Mouse (Mus musculus): ENCODE data around the gene Dact3. TPM values are rescaled to one million over a fixed set of nuclear protein-coding genes. Genes with fewer than 3 reads are reported as not detected.
A peak's percentile ranks its signal among the peaks of the same experiment; 100 is the strongest.

Dact3 gene
- polyA plus RNA-seq, 1 experiment from 2014 or later = 3.5 TPM

GRCm38 (mm10) chr7:16906889-16907559 is 31.9 kb downstream of the Dact3 start:
- H3K27ac ChIP-seq (ENCODE audit: low read depth, low read length) = no peak overlapping the region
- no peaks in the 10 kb centered on the region for H3K9me3 ChIP-seq (ENCODE audit: control insufficient read depth, low read length)
- no peak overlapping the region for H3K4me2 ChIP-seq (ENCODE audit: low read length)
- no peaks in the 10 kb centered on the region for H3K27me3 ChIP-seq (replicated peaks; ENCODE audit: control insufficient read depth, insufficient read depth, low read length)
- H3K36me3 ChIP-seq (ENCODE audit: control insufficient read depth, insufficient read depth, low read length) = no peaks in the 10 kb centered on the region
- ATAC-seq = no peak
- H3K4me1 ChIP-seq (ENCODE audit: control insufficient read depth, insufficient read depth, low read depth, low read length) = no peaks in the 10 kb centered on the region
- WGBS = 91% methylated on average over 41 of the region's 41 CpGs
- H3K4me3 ChIP-seq (ENCODE audit: low read length) = no peak overlapping the region
- H3K9ac ChIP-seq (ENCODE audit: low read depth, low read length) = no peak overlapping the region

- Histone ChIP-seq H3K27me3 (replicated peaks; ENCODE audit: control insufficient read depth, insufficient read depth, low read length) (no peaks in the 10 kb centered on the region), H3K4me2 (ENCODE audit: low read length) (no peak overlapping the region), H3K9me3 (ENCODE audit: control insufficient read depth, low read length) (no peaks in the 10 kb centered on the region), H3K9ac (ENCODE audit: low read depth, low read length) (no peak overlapping the region), H3K27ac (ENCODE audit: low read depth, low read length) (no peak overlapping the region), H3K4me3 (ENCODE audit: low read length) (no peak overlapping the region), H3K36me3 (ENCODE audit: control insufficient read depth, insufficient read depth, low read length) (no peaks in the 10 kb centered on the region), H3K4me1 (ENCODE audit: control insufficient read depth, insufficient read depth, low read depth, low read length) (no peaks in the 10 kb centered on the region)
- WGBS = 82% methylated on average over 7 of the region's 7 CpGs
- no peak for ATAC-seq
Measured at GRCm38 (mm10) chr7:16907842-16908241, 32.7 kb downstream of the Dact3 start.

GRCm38 (mm10) chr7:16908367-16908766 is 33.2 kb downstream of the Dact3 start:
- no peak overlapping the region for H3K4me2 ChIP-seq (ENCODE audit: low read length)
- H3K9ac ChIP-seq (ENCODE audit: low read depth, low read length) = no peak overlapping the region
- H3K36me3 ChIP-seq (ENCODE audit: control insufficient read depth, insufficient read depth, low read length) = no peaks in the 10 kb centered on the region
- H3K9me3 ChIP-seq (ENCODE audit: control insufficient read depth, low read length) = no peaks in the 10 kb centered on the region
- ATAC-seq = no peak
- no peak overlapping the region for H3K27ac ChIP-seq (ENCODE audit: low read depth, low read length)
- H3K27me3 ChIP-seq (replicated peaks; ENCODE audit: control insufficient read depth, insufficient read depth, low read length) = no peaks in the 10 kb centered on the region
- H3K4me3 ChIP-seq (ENCODE audit: low read length) = no peak overlapping the region
- no peaks in the 10 kb centered on the region for H3K4me1 ChIP-seq (ENCODE audit: control insufficient read depth, insufficient read depth, low read depth, low read length)
- 50% methylated on average over 11 of the region's 11 CpGs for WGBS

GRCm38 (mm10) chr7:16908859-16909258 is 33.7 kb downstream of the Dact3 start:
- H3K4me2 ChIP-seq (ENCODE audit: low read length) = no peak overlapping the region
- whole genome bisulfite sequencing = 63% methylated on average over 11 of the region's 11 CpGs

GRCm38 (mm10) chr7:16909909-16910308 is 34.8 kb downstream of the Dact3 start:
- no peak for ATAC-seq
- Histone ChIP-seq H3K4me2 (ENCODE audit: low read length) (no peak overlapping the region), H3K4me3 (ENCODE audit: low read length) (no peak overlapping the region), H3K27ac (ENCODE audit: low read depth, low read length) (no peak overlapping the region), H3K27me3 (replicated peaks; ENCODE audit: control insufficient read depth, insufficient read depth, low read length) (no peaks in the 10 kb centered on the region), H3K9me3 (ENCODE audit: control insufficient read depth, low read length) (no peaks in the 10 kb centered on the region), H3K9ac (ENCODE audit: low read depth, low read length) (no peak overlapping the region), H3K4me1 (ENCODE audit: control insufficient read depth, insufficient read depth, low read depth, low read length) (no peaks in the 10 kb centered on the region), H3K36me3 (ENCODE audit: control insufficient read depth, insufficient read depth, low read length) (peaks cover 6% of the 10 kb centered on the region)
- 51% methylated on average over 10 of the region's 10 CpGs for WGBS

More at GRCm38 (mm10) chr7:16908859-16909258, 33.7 kb downstream of the Dact3 start:
- H3K9me3 ChIP-seq (ENCODE audit: control insufficient read depth, low read length) = no peaks in the 10 kb centered on the region
- H3K27ac ChIP-seq (ENCODE audit: low read depth, low read length) = no peak overlapping the region
- no peaks in the 10 kb centered on the region for H3K36me3 ChIP-seq (ENCODE audit: control insufficient read depth, insufficient read depth, low read length)
- no peaks in the 10 kb centered on the region for H3K27me3 ChIP-seq (replicated peaks; ENCODE audit: control insufficient read depth, insufficient read depth, low read length)
- H3K4me1 ChIP-seq (ENCODE audit: control insufficient read depth, insufficient read depth, low read depth, low read length) = no peaks in the 10 kb centered on the region
- no peak for ATAC-seq
- H3K9ac ChIP-seq (ENCODE audit: low read depth, low read length) = 0 out of 2 replicates have a peak overlapping the region, but pooled peaks have one; percentile 3
- H3K4me3 ChIP-seq (ENCODE audit: low read length) = no peak overlapping the region

GRCm38 (mm10) chr7:16911904-16912303 is 36.8 kb downstream of the Dact3 start:
- Histone ChIP-seq H3K36me3 (ENCODE audit: control insufficient read depth, insufficient read depth, low read length) (peaks cover 20% of the 10 kb centered on the region), H3K27ac (ENCODE audit: low read depth, low read length) (no peak overlapping the region), H3K4me2 (ENCODE audit: low read length) (no peak overlapping the region), H3K9ac (ENCODE audit: low read depth, low read length) (no peak overlapping the region), H3K9me3 (ENCODE audit: control insufficient read depth, low read length) (no peaks in the 10 kb centered on the region), H3K4me1 (ENCODE audit: control insufficient read depth, insufficient read depth, low read depth, low read length) (no peaks in the 10 kb centered on the region), H3K4me3 (ENCODE audit: low read length) (no peak overlapping the region), H3K27me3 (replicated peaks; ENCODE audit: control insufficient read depth, insufficient read depth, low read length) (no peaks in the 10 kb centered on the region)
- WGBS = 91% methylated on average over 3 of the region's 3 CpGs
- no peak for ATAC-seq

- no peaks in the 10 kb centered on the region for H3K4me1 ChIP-seq (ENCODE audit: control insufficient read depth, insufficient read depth, low read depth, low read length)
- WGBS = 49% methylated on average over 6 of the region's 6 CpGs
- no peak overlapping the region for H3K27ac ChIP-seq (ENCODE audit: low read depth, low read length)
- H3K9me3 ChIP-seq (ENCODE audit: control insufficient read depth, low read length) = no peaks in the 10 kb centered on the region
- H3K4me2 ChIP-seq (ENCODE audit: low read length) = no peak overlapping the region
- peaks cover 24% of the 10 kb centered on the region for H3K36me3 ChIP-seq (ENCODE audit: control insufficient read depth, insufficient read depth, low read length)
- no peak for ATAC-seq
- no peak overlapping the region for H3K9ac ChIP-seq (ENCODE audit: low read depth, low read length)
- H3K27me3 ChIP-seq (replicated peaks; ENCODE audit: control insufficient read depth, insufficient read depth, low read length) = no peaks in the 10 kb centered on the region
- no peak overlapping the region for H3K4me3 ChIP-seq (ENCODE audit: low read length)
Measured at GRCm38 (mm10) chr7:16912360-16912759, 37.2 kb downstream of the Dact3 start.

- WGBS = 31% methylated on average over 10 of the region's 10 CpGs
- H3K4me1 ChIP-seq (ENCODE audit: control insufficient read depth, insufficient read depth, low read depth, low read length) = peaks cover 12% of the 10 kb centered on the region
- no peak overlapping the region for H3K9ac ChIP-seq (ENCODE audit: low read depth, low read length)
- H3K4me2 ChIP-seq (ENCODE audit: low read length) = no peak overlapping the region
- peaks cover 40% of the 10 kb centered on the region for H3K36me3 ChIP-seq (ENCODE audit: control insufficient read depth, insufficient read depth, low read length)
- H3K27me3 ChIP-seq (replicated peaks; ENCODE audit: control insufficient read depth, insufficient read depth, low read length) = no peaks in the 10 kb centered on the region
- H3K27ac ChIP-seq (ENCODE audit: low read depth, low read length) = peak overlapping the region; percentile 1; the same call in 1 of the 2 replicates
- H3K9me3 ChIP-seq (ENCODE audit: control insufficient read depth, low read length) = no peaks in the 10 kb centered on the region
- peak; percentile 58 for ATAC-seq
- no peak overlapping the region for H3K4me3 ChIP-seq (ENCODE audit: low read length)
Measured at GRCm38 (mm10) chr7:16913806-16914452, 38.8 kb downstream of the Dact3 start.

GRCm38 (mm10) chr7:16914453-16915343 is 39.6 kb downstream of the Dact3 start:
- Histone ChIP-seq H3K4me3 (ENCODE audit: low read length) (no peak overlapping the region), H3K4me2 (ENCODE audit: low read length) (no peak overlapping the region), H3K4me1 (ENCODE audit: control insufficient read depth, insufficient read depth, low read depth, low read length) (peaks cover 19% of the 10 kb centered on the region), H3K9me3 (ENCODE audit: control insufficient read depth, low read length) (no peaks in the 10 kb centered on the region), H3K9ac (ENCODE audit: low read depth, low read length) (no peak overlapping the region), H3K27me3 (replicated peaks; ENCODE audit: control insufficient read depth, insufficient read depth, low read length) (no peaks in the 10 kb centered on the region), H3K27ac (ENCODE audit: low read depth, low read length) (peak overlapping the region; percentile 1; the same call in 1 of the 2 replicates), H3K36me3 (ENCODE audit: control insufficient read depth, insufficient read depth, low read length) (peaks cover 40% of the 10 kb centered on the region)
- 83% methylated on average over 18 of the region's 18 CpGs for WGBS
- 0 out of 2 replicates have a peak, but pooled peaks have one; percentile 2 for ATAC-seq

Data from hindbrain, embryonic 16.5 days (tissue).